Mouse (Mus musculus): Measurements from ENCODE around the gene Plxdc1.

Gene Plxdc1

DNA sequence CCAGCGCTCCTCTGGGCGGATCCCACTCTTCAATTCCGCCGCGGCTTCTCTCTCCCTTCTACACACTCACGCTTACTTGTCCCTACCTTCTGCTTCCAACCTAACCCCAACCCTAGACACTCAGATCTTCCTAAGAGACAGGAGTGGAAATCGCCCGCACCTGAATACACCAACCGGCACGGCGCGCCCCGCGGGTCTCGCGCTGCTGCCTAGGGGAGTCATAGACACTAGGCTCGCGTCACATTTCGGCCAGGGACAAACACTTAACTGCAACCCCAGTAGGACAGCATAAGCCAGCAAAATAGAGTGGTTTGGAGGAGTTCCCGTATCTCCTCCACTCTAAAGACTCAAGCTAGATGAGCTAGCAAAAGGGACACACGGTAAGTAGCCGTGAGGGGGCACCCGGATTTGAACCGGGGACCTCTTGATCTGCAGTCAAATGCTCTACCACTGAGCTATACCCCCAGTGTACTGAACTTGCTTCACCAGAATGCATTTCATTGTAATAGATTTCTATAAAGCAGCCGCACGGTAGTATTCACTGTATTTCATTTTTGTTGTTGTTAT is 2.4 kb upstream of the Plxdc1 start:
- peak; percentile 91 to 98 for DNase-seq (ENCODE audit: inconsistent age in 2 of 2, low spot score in 1 of 2)

DNA sequence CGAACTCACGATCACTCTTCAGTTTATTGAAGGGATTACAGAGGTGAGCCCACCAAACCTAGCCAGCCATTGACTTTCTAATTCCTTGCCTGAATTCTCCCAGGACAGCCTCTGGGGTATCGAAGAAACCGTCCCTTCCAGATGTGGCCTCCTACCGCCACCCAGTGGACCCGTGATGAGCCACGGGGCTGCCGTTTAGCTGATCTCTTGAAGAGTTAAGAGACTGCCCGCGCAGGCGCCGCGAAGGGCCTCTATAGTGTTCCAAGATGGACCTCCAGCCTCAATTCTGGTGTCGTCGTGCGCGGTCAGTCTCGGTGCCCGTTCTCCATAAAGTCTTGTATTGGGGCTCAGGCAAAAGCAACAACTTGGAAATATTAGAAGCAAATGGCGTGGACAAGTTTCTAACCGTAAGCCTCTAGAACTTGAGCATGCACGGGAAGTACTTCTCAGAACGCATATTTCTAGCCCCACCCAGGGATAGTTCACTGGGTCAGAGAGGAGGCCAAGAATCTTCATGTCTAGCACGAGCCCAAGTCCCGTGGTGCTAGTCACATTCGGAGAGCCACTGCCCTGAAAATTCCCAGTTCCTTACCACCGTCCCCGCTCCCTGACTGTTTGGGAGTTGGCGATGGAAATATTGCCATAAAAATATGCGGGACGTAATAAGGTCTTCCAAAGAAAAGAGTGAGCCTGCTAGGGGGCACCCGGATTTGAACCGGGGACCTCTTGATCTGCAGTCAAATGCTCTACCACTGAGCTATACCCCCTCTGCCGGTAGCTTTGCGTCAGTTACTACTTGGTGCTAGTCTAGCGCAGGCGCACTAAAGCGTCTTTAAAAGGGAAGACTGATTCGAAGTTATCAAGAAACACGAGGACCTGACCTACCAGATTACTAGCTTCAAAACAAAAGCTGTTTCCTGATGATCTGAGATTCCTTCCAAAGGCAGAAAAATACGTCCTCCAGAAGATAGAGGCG is 1.6 kb upstream of the Plxdc1 start:
- DNase-seq (ENCODE audit: inconsistent age in 2 of 2, low spot score in 1 of 2): peak; percentile 96 to 100

GRCm38 (mm10) chr11:97986738-97987465 is 658 bp upstream of the Plxdc1 start:
- DNase-seq (ENCODE audit: inconsistent age in 2 of 2, low spot score in 1 of 2): peak in 1 of 2 experiments; percentile 60

- no peak for DNase-seq (ENCODE audit: inconsistent age in 2 of 2, low spot score in 1 of 2)
These were observed 2.3 kb downstream of the Plxdc1 start for GRCm38 (mm10) chr11:97983983-97984382.

DNA sequence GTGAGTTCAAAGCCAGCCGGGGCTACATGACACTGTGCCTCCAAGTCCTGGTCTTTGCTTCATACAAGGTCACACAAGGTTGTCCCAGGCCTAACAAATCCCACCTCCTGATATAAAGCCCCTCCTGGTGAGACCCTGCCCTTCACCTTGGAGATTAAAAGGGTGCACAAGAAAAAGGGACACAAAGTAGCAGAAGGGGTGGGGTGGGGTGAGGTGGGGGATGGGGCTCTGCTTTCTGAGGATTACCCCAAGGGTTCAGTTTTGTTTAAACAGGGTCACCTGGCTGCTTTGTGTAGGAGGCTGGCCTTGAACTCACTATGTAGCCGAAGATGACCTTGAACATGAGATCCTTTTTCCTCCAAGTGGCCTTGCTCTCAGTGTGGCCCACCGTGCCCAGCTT is 2.7 kb downstream of the Plxdc1 start:
- no peak for DNase-seq (ENCODE audit: inconsistent age in 2 of 2, low spot score in 1 of 2)

- peak; percentile 54 to 67 for DNase-seq (ENCODE audit: inconsistent age in 2 of 2, low spot score in 1 of 2)
These were observed 3.5 kb downstream of the Plxdc1 start for GRCm38 (mm10) chr11:97982721-97983120.

DNA sequence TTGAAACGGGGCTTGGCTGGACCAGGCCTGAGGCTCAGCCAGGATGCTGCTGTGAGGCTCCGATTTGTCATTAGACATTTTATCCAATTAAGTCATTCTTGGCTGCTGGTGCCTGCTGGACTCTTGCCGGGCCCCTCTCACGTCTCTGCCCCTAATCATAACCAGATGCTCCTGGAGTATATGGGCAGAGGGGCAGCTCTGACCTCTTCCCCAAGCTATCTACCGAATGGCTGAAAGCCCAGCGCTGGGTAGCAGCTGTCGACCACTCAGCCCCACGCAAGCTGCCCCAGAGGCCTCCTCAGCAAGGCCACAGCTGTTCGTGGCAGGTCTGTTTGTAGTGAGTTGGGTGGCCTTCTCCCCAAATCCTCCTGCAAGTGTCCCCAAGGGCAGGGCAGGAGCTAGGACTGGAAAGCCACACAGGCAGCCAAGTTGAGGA is 5.7 kb downstream of the Plxdc1 start:
- DNase-seq (ENCODE audit: inconsistent age in 2 of 2, low spot score in 1 of 2): peak; percentile 50 to 70

DNA sequence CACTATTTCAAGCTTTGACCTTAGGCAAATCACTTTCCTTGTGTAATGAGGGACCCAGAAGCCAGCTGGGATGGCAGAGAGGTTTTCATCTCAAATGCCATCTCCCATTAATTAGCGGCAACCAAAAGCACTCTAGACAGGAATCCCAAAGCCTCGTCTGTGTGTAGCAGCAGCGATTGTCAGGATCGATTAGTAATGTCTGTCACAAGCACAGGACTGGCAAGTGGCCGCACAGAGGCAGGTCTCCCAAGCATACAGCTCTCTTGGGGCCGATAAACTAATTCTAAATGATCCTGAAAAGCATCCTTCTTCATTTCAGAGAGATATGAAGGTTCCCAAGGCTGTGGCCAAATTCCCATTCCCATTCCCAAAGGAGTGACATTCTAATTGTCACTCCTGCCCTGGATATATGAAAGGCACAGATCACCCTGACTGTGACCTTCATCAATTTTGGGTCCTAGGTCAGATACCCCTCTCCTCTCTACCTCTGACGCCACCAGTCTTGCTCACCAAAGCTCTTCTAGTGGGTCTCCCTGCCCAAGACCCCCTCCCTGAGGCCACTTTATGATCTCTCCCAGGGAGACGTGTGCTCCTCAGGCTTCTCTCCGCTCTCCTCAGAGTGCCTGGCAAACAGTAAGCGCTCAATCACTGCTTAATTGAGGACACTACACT is 6.3 kb downstream of the Plxdc1 start:
- no peak for DNase-seq (ENCODE audit: inconsistent age in 2 of 2, low spot score in 1 of 2)

DNA sequence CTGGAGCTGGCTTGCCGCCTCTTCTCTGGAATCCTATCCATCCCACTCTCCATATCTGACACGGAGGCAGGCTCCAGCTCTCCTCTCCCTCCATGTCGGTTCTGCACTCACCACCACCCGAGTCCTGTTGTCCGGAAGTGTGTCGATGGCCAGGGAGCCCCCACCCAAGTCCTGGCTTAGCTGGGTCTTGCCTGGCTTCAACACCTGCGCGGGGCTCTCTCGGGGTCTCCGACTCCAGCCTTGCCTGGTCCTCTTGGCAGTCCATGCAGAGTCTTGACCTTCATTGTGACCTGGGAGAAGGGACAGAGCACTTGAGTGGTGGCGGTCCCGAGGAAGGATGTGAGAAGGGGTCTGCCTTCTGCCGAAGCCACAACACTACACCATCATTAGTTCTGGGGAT is 7.9 kb downstream of the Plxdc1 start:
- DNase-seq (ENCODE audit: inconsistent age in 2 of 2, low spot score in 1 of 2): no peak

GRCm38 (mm10) chr11:97977797-97978196 is 8.4 kb downstream of the Plxdc1 start:
- no peak for DNase-seq (ENCODE audit: inconsistent age in 2 of 2, low spot score in 1 of 2)

DNA sequence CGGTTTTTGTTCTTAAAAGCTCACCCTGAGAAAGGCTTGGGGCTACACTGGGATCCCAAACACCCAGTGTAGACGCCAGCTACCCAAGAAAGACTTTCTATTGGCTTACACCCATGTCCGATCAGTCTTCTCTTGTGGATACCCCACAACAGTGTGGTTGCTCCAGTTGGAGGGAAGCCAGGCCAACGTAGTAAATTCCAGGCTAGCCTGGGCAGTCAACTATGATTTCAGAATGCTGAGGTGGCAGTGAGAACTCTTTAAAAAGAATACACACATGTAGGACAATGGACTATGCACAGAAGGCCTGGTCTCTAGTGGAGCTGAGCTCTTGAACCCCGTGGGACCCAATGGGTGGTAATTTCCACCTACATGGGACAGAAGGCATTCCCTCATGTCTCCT is 11.5 kb downstream of the Plxdc1 start:
- DNase-seq (ENCODE audit: inconsistent age in 2 of 2, low spot score in 1 of 2): no peak

DNA sequence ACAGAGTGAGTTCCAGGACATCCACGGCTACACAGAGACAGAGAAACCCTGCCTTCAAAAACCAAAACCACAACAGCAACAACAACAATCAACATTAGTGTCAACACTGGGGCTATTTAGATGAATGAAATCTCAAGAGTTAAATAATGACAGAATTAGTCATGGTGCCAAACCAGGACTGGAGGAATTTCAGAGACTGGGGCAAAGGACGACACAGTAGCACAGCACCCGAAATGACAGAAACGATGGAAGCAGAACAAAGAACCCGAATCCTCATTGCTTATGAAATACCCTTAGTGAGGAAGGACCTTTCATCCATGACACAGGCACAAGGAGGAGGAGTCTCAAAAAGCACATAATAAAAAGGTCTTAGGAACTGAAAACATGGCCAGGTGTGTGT is 12.1 kb downstream of the Plxdc1 start:
- no peak for DNase-seq (ENCODE audit: inconsistent age in 2 of 2, low spot score in 1 of 2)

GRCm38 (mm10) chr11:97972434-97972833 is 13.8 kb downstream of the Plxdc1 start:
- DNase-seq (ENCODE audit: inconsistent age in 2 of 2, low spot score in 1 of 2): peak in 1 of 2 experiments; percentile 58

- DNase-seq (ENCODE audit: inconsistent age in 2 of 2, low spot score in 1 of 2): peak; percentile 94 to 96
These were observed 15.0 kb downstream of the Plxdc1 start for GRCm38 (mm10) chr11:97971232-97971631.

DNA sequence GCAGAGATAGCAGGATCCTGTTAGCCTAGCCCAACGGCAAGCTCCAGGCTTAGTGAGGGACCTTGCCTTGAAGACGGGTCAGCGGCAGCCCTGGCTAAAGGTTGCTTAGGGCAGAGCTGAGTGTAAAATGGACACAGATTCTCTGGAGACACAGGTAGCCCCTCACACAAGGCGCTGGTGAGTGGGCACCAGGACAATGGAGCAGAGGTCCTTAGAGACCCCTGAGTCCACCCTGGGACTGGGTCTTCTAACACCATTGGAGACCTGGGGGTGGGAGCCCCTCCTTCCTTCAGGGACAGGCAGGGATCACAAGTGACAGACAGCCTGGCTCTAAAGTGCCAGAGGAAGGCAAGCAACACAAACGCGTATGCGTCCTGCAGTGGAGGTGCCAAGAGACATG is 15.5 kb downstream of the Plxdc1 start:
- no peak for DNase-seq (ENCODE audit: inconsistent age in 2 of 2, low spot score in 1 of 2)

DNA sequence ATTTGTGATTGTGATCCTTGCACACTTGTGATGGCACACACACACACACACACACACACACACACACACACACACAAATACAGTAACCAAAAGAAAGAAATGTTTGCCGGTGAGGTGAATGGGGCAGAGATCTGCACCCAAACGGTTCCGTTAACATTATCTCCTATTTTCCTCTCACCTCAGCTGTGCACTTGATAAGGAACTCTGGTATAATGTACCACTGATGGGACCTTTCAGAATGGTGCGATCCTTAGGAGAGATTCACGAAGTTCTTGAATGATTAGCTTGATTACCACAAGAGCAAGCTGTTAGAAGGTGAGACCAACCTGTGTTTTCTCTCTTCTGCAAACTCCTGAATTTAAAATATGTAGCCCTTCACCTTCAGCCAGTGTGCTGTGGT is 17.9 kb downstream of the Plxdc1 start:
- DNase-seq (ENCODE audit: inconsistent age in 2 of 2, low spot score in 1 of 2): no peak

DNA sequence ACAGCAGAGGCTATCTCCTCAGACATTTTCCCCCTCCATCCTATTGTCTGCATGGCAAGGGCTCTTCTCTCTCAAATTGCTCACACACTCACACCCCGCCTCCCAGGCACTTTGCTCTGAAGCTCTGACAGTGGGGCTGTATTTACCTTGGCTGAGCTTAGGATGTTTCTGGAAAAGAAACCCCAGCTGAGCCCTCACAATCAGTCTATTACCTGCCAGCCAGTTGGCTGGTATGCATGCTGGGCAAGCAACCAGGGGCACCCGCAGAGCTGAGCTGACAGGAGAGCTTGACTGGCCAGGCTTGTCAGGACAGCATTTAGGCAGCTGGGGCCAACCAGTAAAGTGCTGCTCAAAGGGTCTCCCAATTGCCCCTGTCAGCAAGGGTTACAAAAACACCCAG is 19.1 kb downstream of the Plxdc1 start:
- DNase-seq (ENCODE audit: inconsistent age in 2 of 2, low spot score in 1 of 2): no peak

GRCm38 (mm10) chr11:97960907-97961306 is 25.3 kb downstream of the Plxdc1 start:
- DNase-seq (ENCODE audit: inconsistent age in 2 of 2, low spot score in 1 of 2): no peak

DNA sequence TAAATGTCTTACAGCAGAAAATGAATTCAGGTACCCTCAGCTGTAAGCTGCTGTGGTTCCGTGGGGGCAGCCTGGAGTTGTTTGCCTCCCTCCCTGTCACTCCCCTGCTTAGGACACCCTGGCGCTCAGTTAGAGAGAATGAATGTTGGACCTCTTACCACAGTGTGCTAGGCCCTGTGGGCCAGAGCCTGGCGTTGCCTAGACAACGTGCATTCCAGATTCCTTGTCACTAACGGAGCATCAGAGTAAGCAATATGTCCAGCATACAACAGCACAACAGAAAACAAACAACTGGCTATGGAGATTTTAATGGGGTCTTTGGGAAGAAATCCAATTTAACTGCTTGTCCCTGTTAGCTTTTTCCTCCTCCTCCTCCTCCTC is 27.0 kb downstream of the Plxdc1 start:
- no peak for DNase-seq (ENCODE audit: inconsistent age in 2 of 2, low spot score in 1 of 2)

- no peak for DNase-seq (ENCODE audit: inconsistent age in 2 of 2, low spot score in 1 of 2)
These were observed 27.5 kb downstream of the Plxdc1 start for GRCm38 (mm10) chr11:97958641-97959299.
